Mouse (Mus musculus): Measurements from ENCODE around the gene Pcgf2.
"Not testable (repeated sequence)": the region's sequence is repeated elsewhere in the genome, so short reads cannot be mapped to it uniquely, and the experiment has no call there.

The Pcgf2 gene

GRCm38 (mm10) chr11:97700003-97700745 lies at the start of gene Pcgf2:
Gene Pcgf2 (minus strand): TSS chr11:97700497.
- DNase-seq (ENCODE audit: low spot score), result peak; percentile 61

DNA sequence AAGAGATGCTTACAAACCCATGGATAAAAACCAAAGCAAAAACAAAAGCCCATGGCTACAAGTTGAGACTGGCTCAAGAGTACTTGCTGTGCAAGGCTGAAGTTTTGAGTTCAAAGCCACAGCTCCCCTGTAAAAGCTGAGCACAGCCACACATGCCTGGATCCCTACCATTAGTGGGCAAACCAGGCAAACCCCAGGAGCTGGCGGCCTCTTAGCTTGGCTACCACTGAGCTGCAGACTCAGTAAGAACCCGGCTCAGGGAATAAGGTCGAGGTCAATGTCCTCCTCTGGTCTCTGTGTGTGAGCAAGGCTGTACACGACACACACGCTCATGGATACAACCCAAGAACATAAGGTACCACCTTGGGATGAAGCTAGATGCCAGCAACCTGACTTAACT lies 48.2 kb upstream of the Pcgf2 start:
- no peak for DNase-seq (ENCODE audit: low spot score)

DNA sequence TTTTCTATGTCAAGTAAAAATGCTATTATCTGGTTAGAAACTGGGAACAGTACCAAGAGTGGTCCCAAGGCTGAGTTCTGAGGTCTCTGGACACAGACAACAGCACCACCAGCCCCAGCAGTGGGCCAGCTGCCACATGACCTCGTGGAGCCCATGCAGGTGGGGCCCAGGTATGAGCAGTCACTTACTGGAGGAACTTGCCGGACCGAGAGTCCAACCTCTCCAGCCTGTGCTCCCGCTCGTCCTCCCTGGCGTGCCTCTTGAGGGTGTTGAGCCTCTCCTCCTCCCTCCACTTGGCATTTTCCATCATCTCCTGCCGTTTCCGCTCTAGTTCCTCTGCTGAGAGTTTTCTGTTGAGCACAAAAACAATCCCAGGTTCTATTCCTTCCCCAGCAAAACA lies 47.5 kb upstream of the Pcgf2 start:
- no peak for DNase-seq (ENCODE audit: low spot score)

DNA sequence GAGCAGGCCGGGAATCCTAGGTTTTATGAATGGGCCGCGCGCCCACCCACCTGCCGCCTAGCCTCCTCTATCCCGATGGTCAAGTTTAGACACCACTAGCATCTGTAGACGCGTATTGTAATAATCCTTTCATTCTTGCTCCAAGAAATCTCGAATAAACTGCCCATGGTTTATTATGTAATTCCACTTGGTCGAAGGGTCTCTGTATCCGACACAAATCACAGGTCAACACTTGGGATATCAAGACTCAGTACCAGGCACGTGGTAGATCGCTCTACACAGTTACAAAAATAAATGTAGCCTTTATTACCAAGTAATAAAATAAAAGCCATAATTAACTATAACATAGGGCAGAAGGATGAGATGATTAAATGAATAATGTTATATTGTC lies 45.0 kb upstream of the Pcgf2 start:
- DNase-seq (ENCODE audit: low spot score), result no peak

GRCm38 (mm10) chr11:97744718-97745330 lies 44.5 kb upstream of the Pcgf2 start:
- peak; percentile 99 for DNase-seq (ENCODE audit: low spot score)

GRCm38 (mm10) chr11:97744063-97744717 lies 43.9 kb upstream of the Pcgf2 start, which contains the start of gene Pip4k2b:
Gene Pip4k2b (minus strand): TSS chr11:97744704.
- DNase-seq (ENCODE audit: low spot score), result peak; percentile 30

GRCm38 (mm10) chr11:97743423-97743822 lies 43.1 kb upstream of the Pcgf2 start:
- no peak for DNase-seq (ENCODE audit: low spot score)

DNA sequence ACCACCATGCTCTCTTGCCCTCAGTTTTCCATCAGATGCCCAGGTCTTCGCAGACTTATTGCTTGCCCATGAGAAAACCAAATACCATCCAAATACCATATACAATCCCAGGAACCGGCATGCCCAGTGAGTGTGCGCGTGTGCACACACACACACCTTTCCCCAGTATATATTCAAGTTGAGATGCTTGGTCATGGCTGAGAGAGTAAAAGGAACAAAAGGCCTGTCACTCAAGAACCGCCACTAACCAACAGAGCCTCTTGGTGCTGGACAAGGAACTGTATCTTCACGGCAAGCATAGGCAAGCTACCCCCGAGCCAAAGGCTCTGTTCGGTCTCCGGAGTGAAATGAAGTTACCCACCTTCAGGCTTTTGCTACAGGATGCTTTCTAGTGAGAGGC lies 42.3 kb upstream of the Pcgf2 start:
- DNase-seq (ENCODE audit: low spot score), result no peak

- no peak for DNase-seq (ENCODE audit: low spot score)
Observed at GRCm38 (mm10) chr11:97742157-97742556, 41.9 kb upstream of the Pcgf2 start.

GRCm38 (mm10) chr11:97740190-97740589 lies 39.9 kb upstream of the Pcgf2 start:
- peak; percentile 38 for DNase-seq (ENCODE audit: low spot score)

DNA sequence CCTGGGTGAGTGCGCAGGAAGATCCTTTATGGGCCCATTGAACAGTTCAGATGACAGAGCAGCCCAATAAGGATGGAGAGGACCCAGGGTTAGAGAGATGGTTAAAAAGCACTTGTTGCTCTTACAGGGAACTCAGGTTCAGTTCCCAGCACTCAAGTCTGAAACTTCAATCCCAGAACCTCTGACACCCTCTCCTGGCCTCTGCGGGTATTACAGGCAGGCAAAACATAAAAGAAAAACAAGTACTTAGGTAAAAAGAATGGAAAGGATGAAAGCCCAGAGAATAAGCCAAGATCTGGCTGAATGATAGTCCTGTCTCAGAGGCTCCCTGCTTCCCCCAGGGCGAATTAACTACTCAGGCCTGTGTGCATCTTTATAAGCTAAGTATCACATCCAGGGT lies 38.9 kb upstream of the Pcgf2 start:
- DNase-seq (ENCODE audit: low spot score), result no peak

DNA sequence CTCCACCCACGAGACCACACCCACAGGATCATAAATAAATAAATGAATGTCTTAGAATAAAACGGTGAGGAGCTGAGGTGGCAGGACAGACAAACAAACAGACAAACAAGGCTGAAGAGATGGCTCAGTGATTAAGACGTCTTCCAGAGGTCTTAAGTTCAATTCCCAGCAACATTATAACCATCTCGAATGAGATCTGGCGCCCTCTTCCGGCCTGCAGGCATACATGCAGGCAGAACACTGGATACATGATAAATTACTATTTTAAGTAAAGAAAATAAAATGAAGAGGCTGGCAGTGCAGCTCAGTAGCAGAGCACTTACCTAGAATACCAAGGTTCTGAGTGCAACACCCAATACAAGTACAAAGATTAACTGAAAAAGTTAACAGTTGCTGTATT lies 38.4 kb upstream of the Pcgf2 start:
- no peak for DNase-seq (ENCODE audit: low spot score)

DNA sequence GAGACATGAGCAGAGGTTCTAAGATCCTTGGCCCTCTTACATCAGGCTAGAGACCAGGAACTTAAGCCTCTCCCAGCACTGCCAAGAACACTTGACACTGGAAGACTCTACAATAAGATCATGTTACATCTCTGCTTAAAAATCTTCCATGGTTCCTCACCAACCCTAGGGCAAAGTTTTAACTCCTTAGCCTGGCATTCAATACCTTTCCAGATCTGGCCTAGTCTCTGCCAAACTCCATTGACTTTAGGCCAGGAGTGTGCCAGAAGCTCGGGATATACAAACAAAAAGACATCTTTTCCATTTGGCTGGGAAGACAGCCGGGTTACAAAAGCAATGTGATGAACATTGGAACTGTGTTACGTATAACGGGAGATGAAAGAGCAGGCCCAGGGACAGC lies 37.3 kb upstream of the Pcgf2 start:
- DNase-seq (ENCODE audit: low spot score), result no peak

DNA sequence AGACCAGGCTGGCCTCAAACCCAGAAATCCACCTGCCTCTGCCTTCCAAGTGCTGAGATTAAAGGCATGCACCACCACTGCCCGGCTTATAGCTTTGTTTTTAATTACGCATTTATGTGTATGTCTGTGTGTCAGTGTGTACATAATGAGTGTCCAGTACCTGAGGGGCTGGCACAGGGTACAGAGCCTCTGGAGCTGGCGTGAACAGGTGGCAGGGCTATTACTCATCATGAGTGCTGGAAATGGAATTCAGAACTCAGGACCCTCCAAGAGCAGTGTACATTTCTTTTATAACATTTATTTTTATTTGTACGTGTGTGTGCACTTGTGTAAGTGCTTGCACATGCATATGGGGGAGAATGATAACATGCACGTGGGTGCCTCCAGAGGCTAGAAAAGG lies 36.3 kb upstream of the Pcgf2 start:
- no peak for DNase-seq (ENCODE audit: low spot score)

GRCm38 (mm10) chr11:97734810-97735209 lies 34.5 kb upstream of the Pcgf2 start:
- not testable (repeated sequence) for DNase-seq (ENCODE audit: low spot score)

GRCm38 (mm10) chr11:97733689-97734088 lies 33.4 kb upstream of the Pcgf2 start:
- DNase-seq (ENCODE audit: low spot score), result no peak

GRCm38 (mm10) chr11:97728730-97729129 lies 28.4 kb upstream of the Pcgf2 start:
- no peak for DNase-seq (ENCODE audit: low spot score)

- no peak for DNase-seq (ENCODE audit: low spot score)
Observed at GRCm38 (mm10) chr11:97728311-97728710, 28.0 kb upstream of the Pcgf2 start.

DNA sequence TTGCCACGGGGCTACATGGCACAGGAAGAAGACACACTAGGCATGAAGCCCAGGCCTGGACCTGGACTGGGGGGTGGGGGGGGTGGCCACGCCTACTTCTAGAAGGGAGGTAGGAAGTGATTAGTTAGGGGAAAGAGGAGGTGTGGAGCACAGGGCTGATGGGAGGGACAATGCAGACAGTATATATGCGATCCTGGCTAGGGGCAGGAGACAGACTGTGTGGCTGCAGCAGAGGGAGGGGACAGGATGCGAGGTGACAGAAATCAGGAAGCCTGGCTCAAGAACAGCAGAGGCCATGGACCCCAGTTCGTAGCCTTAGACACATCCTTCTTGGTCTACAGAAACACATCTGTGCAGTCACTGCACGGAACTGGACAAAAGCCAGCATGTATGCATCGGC lies 23.4 kb upstream of the Pcgf2 start:
- DNase-seq (ENCODE audit: low spot score), result no peak

GRCm38 (mm10) chr11:97721338-97721737 lies 21.0 kb upstream of the Pcgf2 start:
- DNase-seq (ENCODE audit: low spot score), result no peak

GRCm38 (mm10) chr11:97719041-97719440 lies 18.7 kb upstream of the Pcgf2 start:
- DNase-seq (ENCODE audit: low spot score), result no peak

DNA sequence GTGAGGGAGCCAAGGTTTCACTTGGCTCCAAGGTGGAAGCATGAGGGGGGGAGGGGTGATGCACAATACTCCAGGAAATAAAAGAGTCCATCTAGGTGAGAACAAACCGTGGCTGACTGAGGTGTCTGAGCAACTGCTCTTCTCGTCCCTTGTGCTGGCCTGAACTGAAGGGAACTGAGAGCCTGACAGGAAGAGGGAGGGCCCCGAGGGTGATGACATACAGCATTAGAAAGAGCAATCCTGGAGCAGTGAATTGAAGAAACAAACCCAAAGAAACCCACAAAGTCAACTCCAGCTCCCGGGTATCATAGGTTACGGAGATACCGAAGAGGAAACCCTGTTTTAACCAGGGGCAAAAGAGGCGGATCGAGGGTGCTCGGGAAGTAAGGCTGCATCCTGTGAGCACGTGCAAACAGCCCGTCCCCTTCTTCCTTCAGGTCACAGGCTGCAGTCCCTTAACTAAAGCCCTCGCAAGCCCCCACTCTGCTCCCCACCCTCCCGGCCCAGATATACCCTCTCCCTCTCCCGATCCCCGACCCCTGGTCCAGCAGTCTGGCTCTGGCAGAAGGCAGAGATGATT lies 18.1 kb upstream of the Pcgf2 start:
- no peak for DNase-seq (ENCODE audit: low spot score)

All from layer of hippocampus, adult 11-12 months (tissue).